Mouse (Mus musculus) embryo, embryonic 9.5 days (tissue): ENCODE results near the gene Lnpk.

ENCODE experiments used
- DNase-seq: peaks from one replicate; pipeline ENCODE4 v3.0.0-alpha.2; 2017; ENCODE audit errors: extremely low spot score

Gene Lnpk

GRCm38 (mm10) chr2:74490186-74490585 lies 89.0 kb downstream of the Lnpk start:
- no peak for DNase-seq

DNA sequence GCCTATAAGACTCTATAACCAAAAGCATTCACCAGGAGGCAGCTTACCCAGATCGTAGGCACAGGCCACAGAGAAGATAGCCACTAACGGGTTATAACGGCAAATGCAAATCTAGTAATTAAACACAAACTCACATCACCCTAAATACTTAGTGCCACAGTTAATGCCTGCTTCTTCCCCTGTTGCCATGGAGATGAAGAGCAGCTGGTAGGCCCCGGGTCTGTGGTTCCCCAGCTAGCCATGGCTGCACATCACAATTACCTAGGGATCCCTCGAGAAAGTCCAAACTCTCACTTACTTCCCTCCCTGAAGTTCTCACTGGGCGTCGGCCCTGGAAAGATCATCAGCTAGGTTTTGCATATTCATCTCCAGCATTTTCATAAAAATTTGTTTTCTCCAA lies 90.8 kb downstream of the Lnpk start:
- DNase-seq: no peak

- DNase-seq: no peak
Observed at GRCm38 (mm10) chr2:74482651-74483050, 96.6 kb downstream of the Lnpk start.

GRCm38 (mm10) chr2:74482086-74482485 lies 97.1 kb downstream of the Lnpk start:
- no peak for DNase-seq
